Mouse (Mus musculus) E14TG2a.4 (cell line): ENCODE measurements around the gene Vgll4.
A peak's percentile ranks its signal among the peaks of the same experiment; 100 is the strongest.

Experiments used
- H3K27me3 ChIP-seq: 2 replicates; pipeline ENCODE4 v1.6.1; 2014; ENCODE audit warnings: low read length, control low read depth; ENCODE audit not compliant: insufficient read depth
- H3K36me3 ChIP-seq: 2 replicates; pipeline ENCODE4 v1.6.1; 2014; ENCODE audit warnings: low read length, control low read depth; ENCODE audit not compliant: insufficient read depth
- H3K4me1 ChIP-seq: replicated peaks from 2 replicates; pipeline ENCODE4 v1.6.1; 2014; ENCODE audit warnings: low read depth, low read length, control low read depth
- H3K4me3 ChIP-seq: replicated peaks from 2 replicates; pipeline ENCODE4 v1.5.1; 2014; ENCODE audit warnings: mild to moderate bottlenecking, low read length
- H3K9me3 ChIP-seq: 2 replicates; pipeline ENCODE4 v1.6.1; 2014; ENCODE audit warnings: low read length, control low read depth
- CTCF ChIP-seq: conservative IDR thresholded peaks from 2 replicates; pipeline ENCODE4 v1.5.1; 2014; ENCODE audit warnings: low read length
- NANOG ChIP-seq: IDR thresholded peaks from 2 replicates; pipeline ENCODE4 v1.6.1; 2014; ENCODE audit warnings: borderline replicate concordance, low read length, mixed read lengths
- POU5F1 ChIP-seq: IDR thresholded peaks from 2 replicates; pipeline ENCODE4 v1.6.1; 2014; ENCODE audit warnings: low read length, borderline replicate concordance

The Vgll4 gene

DNA sequence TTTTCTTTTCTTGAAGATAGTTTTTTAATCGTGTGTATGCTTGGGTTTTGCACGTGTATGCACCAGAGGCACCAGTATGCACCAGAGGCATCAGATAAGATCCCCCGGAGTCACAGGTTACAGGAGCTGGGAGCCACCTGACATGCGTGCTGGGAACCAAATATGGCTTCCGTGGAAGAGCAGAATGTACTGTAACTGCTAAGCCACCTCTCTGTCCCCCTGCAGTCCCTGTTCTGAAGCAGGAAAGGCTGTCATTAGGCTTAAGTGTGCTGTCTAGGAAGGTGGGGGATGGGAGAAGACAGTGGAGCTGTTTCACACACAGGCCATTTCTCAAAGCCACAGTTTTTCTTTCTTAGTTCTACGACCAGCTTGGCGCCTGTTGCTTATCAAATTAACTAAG is 121.0 kb downstream of the Vgll4 start:
- TF ChIP-seq POU5F1 (no peak), CTCF (no peak), NANOG (no peak)
- 0 out of 2 replicates have a peak, but pooled peaks cover 8% of the 10 kb centered on the region for H3K27me3 ChIP-seq
- H3K4me3 ChIP-seq = no peak overlapping the region
- peaks cover 49% of the 10 kb centered on the region for H3K4me1 ChIP-seq
- H3K36me3 ChIP-seq = no peaks in the 10 kb centered on the region
- H3K9me3 ChIP-seq = no peaks in the 10 kb centered on the region

DNA sequence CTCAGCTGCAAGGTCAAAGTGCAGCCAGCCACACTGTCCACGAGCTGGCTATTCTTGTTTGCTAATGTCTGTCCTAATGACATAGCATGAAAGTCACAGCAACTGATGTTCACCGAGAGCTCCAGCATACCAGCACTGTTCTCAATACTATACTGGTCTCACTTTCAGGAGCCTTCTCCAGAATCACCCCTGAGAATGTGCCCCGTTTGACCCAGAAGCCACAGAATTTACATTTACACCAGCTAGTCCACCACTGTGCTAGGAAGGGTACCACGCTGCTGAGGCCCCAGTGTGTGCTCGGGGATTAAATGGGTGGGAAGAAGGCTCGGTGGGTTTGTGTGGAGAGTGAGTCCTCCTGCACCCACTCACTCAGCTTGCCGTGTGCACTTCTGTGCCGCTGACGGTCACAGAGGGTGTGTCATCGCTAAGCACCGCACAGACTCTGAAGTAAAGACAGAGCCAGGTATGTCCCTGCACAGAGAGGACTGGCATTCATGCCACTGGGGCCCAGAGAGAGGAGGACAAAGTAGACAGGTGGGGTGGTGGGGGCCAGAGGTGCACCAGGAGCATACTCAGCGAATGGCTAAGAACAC is 122.1 kb downstream of the Vgll4 start:
- Histone ChIP-seq H3K4me3 (no peak overlapping the region), H3K4me1 (peaks cover 42% of the 10 kb centered on the region), H3K9me3 (no peaks in the 10 kb centered on the region), H3K27me3 (0 out of 2 replicates have a peak, but pooled peaks cover 8% of the 10 kb centered on the region), H3K36me3 (no peaks in the 10 kb centered on the region)
- TF ChIP-seq NANOG = no peak
- no peak for TF ChIP-seq POU5F1
- no peak for TF ChIP-seq CTCF

DNA sequence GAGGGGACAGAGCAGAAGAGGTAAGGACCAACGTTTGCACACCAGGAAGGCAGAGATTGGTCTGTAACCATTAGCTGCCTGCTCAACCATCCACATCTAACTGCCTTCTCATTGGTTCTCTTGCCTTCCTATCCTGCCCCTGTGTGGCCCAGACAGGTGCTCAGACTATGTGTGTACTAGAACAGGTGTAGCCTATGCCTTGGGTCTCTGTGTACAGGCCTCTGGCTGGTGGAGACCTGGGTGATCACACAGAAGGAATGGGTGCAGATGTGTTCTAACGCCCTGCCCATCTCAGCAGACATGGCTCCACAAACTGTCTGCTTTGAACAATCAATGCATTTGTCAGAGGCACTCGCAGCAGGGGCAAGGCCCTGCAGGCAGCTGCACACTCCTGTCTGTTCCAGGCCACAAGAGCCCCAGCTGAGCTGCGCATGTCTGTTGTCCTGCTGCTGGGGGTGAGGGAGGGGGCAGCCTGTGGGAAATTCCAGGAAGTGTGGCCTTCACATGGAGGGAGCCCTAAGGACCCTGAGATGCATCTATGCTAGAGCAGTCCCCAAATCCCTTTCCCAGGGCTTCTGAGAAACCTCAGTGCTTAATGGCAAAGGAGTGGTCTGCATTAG is 123.5 kb downstream of the Vgll4 start:
- H3K4me1 ChIP-seq = peaks cover 50% of the 10 kb centered on the region

GRCm38 (mm10) chr6:114842863-114843262 is 126.9 kb downstream of the Vgll4 start:
- Histone ChIP-seq H3K9me3 (peaks cover 5% of the 10 kb centered on the region; the same call in 1 of the 2 replicates), H3K4me1 (peaks cover 69% of the 10 kb centered on the region), H3K4me3 (no peak overlapping the region), H3K36me3 (no peaks in the 10 kb centered on the region), H3K27me3 (0 out of 2 replicates have a peak, but pooled peaks cover 3% of the 10 kb centered on the region)
- TF ChIP-seq POU5F1 = no peak
- peak; percentile 50 for TF ChIP-seq CTCF
- TF ChIP-seq NANOG = no peak

More for the DNA sequence above, 123.5 kb downstream of the Vgll4 start:
- no peaks in the 10 kb centered on the region for H3K9me3 ChIP-seq
- H3K36me3 ChIP-seq = no peaks in the 10 kb centered on the region
- TF ChIP-seq CTCF (no peak), POU5F1 (no peak), NANOG (no peak; the same call in 1 of the 2 replicates)
- no peak overlapping the region; the same call in 1 of the 2 replicates for H3K4me3 ChIP-seq
- H3K27me3 ChIP-seq = 0 out of 2 replicates have a peak, but pooled peaks cover 8% of the 10 kb centered on the region

- H3K4me1 ChIP-seq = peaks cover 62% of the 10 kb centered on the region
- H3K27me3 ChIP-seq = no peaks in the 10 kb centered on the region
- H3K4me3 ChIP-seq = no peak overlapping the region
- no peaks in the 10 kb centered on the region for H3K36me3 ChIP-seq
- peaks cover 5% of the 10 kb centered on the region; the same call in 1 of the 2 replicates for H3K9me3 ChIP-seq
- no peak for TF ChIP-seq NANOG
- TF ChIP-seq CTCF = no peak
- TF ChIP-seq POU5F1 = no peak
These were observed 127.7 kb downstream of the Vgll4 start for GRCm38 (mm10) chr6:114842131-114842530.

- Histone ChIP-seq H3K36me3 (no peaks in the 10 kb centered on the region), H3K4me1 (peaks cover 43% of the 10 kb centered on the region), H3K9me3 (peaks cover 5% of the 10 kb centered on the region; the same call in 1 of the 2 replicates), H3K4me3 (no peak overlapping the region), H3K27me3 (no peaks in the 10 kb centered on the region)
- TF ChIP-seq POU5F1 (no peak), CTCF (no peak), NANOG (no peak)
These were observed 129.8 kb downstream of the Vgll4 start for GRCm38 (mm10) chr6:114840012-114840411.

GRCm38 (mm10) chr6:114838872-114839271 is 130.9 kb downstream of the Vgll4 start:
- H3K4me3 ChIP-seq = no peak overlapping the region
- H3K9me3 ChIP-seq = peaks cover 5% of the 10 kb centered on the region; the same call in 1 of the 2 replicates
- peaks cover 37% of the 10 kb centered on the region for H3K4me1 ChIP-seq
- no peak for TF ChIP-seq CTCF
- no peak for TF ChIP-seq NANOG
- TF ChIP-seq POU5F1 = no peak
- no peaks in the 10 kb centered on the region for H3K27me3 ChIP-seq
- no peaks in the 10 kb centered on the region for H3K36me3 ChIP-seq

DNA sequence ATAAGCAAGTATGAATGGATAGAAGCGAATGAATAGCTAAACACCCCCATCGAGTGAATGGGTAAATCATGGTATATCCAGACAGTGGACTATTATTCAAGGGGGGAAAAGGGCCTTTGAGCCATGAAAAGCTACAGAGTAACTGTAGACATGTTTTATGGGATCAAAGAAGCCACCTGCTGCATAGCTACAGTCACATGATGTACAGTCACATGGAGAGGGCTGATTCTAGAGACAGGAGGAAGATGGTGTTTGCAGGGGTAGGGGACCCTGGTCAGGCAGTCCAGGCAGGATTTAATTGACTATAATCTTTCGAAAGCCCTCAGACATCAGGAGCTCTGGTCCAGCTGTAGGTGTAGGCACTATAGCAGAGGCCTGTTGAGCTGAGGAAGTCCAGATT is 133.4 kb downstream of the Vgll4 start:
- H3K4me3 ChIP-seq = no peak overlapping the region
- peaks cover 31% of the 10 kb centered on the region for H3K4me1 ChIP-seq
- H3K36me3 ChIP-seq = no peaks in the 10 kb centered on the region
- peaks cover 5% of the 10 kb centered on the region; the same call in 1 of the 2 replicates for H3K9me3 ChIP-seq
- TF ChIP-seq NANOG (no peak), CTCF (no peak), POU5F1 (no peak)
- no peaks in the 10 kb centered on the region for H3K27me3 ChIP-seq

DNA sequence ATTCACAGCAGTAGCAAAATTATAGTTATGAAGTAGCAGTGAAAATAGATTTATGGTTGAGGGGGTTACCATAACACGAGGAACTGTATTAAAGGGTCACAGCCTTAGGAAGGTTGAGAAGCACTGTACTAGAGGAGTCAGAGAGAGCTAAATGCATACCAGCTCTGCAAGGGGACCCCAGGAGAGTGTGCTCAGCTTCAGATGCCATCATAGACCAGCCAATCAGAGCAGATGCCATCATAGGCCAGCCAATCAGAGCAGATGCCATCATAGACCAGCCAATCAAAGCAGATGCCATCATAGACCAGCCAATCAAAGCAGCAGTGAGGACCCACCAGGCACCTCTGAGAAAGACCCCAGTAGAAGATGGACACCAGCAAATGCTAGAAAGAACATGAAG is 134.0 kb downstream of the Vgll4 start:
- H3K4me3 ChIP-seq = no peak overlapping the region
- H3K27me3 ChIP-seq = no peaks in the 10 kb centered on the region
- no peaks in the 10 kb centered on the region for H3K36me3 ChIP-seq

More for the DNA sequence above, 134.0 kb downstream of the Vgll4 start:
- H3K4me1 ChIP-seq = peaks cover 25% of the 10 kb centered on the region
- H3K9me3 ChIP-seq = peaks cover 5% of the 10 kb centered on the region; the same call in 1 of the 2 replicates
- no peak for TF ChIP-seq CTCF
- no peak for TF ChIP-seq POU5F1
- TF ChIP-seq NANOG = no peak
